Mouse (Mus musculus): ENCODE measurements around the gene Ap1m1. TPM values are rescaled to one million over a fixed set of nuclear protein-coding genes. Genes with fewer than 3 reads are reported as not detected.
A peak's percentile ranks its signal among the peaks of the same experiment; 100 is the strongest.

Gene Ap1m1
- total RNA-seq, 2 experiments from 2014 or later, result 28.7 to 35.9 TPM

DNA sequence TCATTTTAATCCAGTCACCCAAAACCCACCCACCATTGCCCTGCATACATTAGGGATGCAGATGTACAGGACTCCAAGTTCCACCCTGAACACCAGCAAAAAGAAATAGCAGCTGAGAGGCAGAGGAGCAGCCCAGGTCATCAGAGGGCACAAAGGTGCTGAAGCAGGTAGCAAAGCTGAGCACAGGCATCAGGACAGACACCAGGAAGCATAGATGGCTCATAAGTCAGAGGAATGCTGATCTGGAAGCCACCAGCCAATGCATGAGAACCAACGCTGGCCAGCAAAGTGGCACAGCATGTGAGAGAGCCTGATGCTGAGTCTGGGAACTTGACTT is 18.1 kb downstream of the Ap1m1 start:
- no peak for DNase-seq

DNA sequence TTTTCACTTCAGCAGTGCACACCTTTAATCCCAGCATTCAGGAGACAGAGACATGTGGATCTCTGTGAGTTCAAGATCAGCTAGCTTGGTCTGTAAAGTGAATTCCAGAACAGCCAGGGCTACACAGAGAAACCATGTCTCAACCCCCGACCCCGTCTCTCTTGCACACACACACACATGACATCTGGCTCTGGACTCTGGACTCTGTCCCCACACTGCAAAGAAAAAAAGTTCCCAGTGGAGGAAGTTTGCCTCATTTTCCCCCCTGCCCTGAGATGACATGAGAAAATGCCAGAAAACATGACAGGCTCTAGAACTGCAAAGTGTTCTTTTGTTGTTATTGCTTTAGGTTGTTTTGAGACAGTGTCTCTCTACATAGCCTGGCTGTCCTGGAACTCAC is 20.0 kb downstream of the Ap1m1 start:
- no peak for DNase-seq

DNA sequence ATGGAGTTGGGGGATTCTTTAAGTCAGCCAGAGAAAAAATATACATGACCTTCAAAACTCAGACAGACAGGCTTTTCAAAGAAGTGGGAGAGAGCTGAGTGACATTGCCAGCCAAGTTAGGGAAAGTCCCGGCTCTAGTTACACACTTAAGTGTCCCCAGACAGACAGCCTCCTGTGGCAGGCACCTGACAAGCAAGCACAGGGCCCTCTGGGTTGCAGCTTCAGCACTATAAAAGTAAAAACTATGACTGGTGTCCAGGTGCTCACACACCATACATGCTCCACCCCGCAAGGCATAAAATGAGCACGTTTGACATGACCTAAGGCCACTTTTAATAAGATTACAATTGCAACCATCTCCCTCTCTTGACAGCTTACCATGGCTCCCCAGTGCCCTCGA is 20.8 kb downstream of the Ap1m1 start:
- no peak for DNase-seq

DNA sequence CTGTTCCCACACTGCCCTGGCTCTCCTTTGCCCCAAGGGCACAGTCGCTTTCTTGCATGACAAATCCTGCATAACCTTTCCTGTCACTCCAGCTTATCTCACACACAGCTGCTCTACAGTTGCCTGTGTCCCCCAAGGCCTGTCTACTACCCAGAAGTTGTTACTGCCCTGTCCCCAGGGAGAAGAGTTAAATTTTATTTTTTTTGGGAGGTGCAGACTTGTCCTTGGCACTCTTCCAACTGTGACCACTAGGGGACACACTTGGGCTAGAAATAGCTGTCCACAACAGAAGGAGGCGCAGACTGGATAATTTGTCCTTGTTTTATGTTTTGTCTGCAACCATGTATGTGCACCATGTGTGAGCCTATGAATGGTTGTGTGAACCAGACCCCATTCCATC is 21.2 kb downstream of the Ap1m1 start:
- no peak for DNase-seq

DNA sequence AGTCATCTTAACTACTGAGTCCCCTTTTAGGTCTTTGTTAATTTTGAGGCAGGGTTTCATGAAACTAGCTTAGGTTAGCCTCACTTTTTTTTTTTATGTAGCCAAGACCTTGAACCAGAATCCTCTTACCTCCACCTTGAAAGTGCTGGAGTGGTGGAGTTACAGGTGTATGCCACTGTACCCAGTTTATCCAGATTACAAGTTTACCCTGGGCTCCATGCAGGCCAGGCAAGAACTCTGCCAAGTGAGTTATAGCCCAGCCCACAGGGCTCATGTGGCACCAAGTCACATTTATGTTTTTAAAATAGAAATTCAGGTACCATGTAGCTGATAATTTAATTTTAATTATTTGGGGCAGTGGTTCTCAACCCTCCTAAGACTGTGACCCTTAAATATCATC is 21.6 kb downstream of the Ap1m1 start:
- no peak for DNase-seq

DNA sequence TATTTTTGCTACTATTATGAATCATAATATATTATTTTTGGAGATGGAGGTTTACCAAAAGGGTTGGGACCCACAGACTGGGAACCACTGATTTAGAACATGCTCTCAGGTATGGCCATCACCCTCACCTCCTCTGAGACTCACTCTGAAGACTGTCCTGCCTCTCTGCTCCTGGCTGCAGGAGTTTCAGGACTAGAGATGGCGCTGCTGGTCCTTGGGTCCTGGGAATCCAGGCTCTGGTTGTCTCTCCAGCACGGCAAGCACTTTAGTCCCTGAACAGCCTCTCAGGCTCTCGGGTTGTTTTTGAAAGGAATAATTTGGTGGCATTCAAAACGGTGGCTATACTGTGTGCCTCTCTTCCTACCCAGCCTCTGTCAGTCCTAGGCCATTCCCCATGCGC is 22.1 kb downstream of the Ap1m1 start:
- DNase-seq, result no peak

DNA sequence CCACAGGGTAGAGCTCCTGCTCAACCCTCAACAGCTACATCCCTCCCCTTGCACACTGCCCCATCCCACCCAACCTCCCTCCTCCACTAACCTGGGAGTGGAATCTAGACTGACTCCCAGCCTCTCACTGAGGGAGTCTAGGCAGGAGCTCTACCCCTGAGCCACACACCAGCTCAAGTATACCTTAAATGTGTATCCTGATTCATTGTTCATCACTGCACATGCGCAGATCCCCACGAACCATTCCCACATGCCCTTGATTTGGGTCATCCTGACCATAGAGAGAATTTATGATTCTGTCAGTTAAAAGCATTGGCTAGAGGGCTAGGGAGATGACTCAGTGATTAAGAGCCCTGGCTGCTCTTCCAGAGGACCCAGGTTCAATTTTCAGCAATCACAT is 22.9 kb downstream of the Ap1m1 start:
- DNase-seq, result no peak

DNA sequence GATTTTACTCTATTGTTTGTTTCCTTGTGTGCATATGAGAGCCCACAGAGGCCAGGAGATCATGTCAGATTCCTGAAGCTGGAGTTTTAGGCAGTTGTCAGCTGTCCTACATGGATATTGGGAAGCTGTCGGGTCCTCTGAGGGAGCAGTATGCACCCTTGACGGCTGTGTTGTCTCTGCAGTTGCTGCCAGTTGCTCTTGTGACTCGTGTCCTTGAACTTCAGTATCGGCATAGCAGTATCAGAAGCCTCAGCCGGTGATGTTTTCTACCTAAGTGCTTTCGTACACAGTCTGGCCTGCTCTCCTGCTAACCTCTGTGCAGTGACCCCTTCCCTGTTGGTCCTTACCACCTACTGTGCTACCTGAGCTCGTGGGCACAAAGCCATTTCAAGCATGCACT is 23.6 kb downstream of the Ap1m1 start:
- no peak for DNase-seq

DNA sequence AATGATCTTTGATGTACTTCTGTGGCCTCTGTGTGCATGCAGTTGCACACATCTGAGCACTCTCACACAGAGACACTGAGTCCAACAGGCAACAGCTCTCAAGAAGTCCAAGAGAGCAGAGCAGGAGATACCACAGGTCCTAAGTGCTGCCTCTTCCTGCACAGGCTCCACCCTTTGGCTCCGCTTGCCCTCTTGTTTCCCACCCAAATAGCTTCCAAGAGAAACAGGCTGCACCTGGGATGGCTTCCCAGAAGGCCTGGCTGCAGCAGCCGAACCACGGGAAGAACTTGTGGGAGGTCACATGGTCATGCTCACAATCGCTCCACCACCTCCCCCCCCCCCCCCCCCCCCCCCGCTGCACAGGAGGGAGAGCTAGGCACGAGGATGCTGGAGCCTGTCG is 25.5 kb downstream of the Ap1m1 start:
- DNase-seq, result no peak

DNA sequence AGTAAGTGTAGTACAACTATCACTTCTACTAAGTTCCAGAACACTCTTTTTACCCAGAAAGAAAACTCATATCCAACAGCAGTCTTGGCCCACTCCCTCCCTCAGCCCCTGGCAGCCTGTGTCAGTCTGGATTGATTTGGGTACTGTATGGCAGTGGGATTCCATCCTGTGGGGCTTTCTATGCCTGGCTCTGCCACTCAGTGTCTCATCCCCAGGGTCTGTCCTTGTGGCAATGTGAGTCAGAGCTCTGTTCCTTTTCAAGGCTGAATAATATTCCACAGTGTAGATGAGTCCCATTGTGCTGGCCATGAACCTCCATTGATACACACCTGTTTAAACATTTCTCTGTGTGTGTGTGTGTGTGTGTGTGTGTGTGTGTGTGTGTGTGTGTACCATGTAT is 26.9 kb downstream of the Ap1m1 start:
- no peak for DNase-seq

DNA sequence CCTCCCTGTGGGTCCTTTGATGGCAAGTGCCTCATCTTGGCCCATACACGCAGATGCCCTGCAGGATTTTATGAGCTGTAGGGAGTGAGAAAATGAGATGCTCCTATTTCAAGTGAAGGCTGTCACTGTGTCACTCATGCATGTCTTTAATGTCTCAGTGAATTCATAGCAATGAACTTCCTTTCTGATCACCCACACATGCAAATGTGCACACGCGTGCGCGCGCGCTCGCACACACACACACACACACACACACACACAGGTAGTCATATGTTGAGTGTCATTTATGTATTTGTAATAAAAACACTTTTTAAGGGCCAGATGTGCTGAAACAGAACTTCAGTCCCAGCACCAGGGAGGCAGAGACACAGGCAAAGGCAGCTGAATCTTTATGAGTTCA is 27.3 kb downstream of the Ap1m1 start:
- no peak for DNase-seq

DNA sequence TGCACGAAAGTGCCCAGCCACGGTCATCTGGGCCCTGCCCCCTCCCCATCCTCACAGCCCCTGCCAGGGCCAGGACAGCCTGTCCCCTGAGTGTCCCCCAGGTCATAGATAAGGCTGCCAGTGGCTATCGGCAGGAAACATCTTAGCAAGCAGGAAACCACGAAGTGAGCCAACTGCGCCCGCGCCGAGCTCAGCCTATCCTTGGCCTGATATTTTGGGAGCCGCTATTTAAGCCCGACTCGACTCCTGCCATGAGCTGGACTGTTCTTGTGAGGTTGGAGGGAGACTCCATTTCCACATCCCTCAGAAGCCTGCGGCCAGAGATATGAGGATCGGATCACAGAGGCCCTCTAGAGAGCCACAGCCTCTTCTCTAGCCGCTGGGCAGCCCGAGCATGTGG is 28.5 kb downstream of the Ap1m1 start:
- DNase-seq, result peak; percentile 45

DNA sequence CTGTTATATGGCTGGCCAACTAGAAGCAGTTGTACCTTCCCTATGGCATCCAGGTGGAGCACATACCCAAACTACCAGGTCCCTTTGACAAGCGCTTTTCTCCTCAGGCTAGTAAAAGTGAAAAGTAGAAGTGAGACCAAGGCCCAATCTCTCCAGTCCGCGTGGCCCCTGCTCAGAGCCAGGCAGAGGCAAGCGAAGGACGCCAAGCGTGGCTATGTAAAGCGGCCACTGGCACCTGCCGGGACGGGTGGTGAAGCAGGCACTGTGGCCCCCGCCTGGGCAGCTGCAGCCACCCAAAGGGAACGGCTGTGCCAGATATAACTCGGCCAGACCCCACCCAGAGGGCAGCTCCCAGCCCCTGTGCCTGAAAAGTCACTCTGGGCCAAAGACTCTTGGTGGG is 30.8 kb downstream of the Ap1m1 start:
- no peak for DNase-seq

DNA sequence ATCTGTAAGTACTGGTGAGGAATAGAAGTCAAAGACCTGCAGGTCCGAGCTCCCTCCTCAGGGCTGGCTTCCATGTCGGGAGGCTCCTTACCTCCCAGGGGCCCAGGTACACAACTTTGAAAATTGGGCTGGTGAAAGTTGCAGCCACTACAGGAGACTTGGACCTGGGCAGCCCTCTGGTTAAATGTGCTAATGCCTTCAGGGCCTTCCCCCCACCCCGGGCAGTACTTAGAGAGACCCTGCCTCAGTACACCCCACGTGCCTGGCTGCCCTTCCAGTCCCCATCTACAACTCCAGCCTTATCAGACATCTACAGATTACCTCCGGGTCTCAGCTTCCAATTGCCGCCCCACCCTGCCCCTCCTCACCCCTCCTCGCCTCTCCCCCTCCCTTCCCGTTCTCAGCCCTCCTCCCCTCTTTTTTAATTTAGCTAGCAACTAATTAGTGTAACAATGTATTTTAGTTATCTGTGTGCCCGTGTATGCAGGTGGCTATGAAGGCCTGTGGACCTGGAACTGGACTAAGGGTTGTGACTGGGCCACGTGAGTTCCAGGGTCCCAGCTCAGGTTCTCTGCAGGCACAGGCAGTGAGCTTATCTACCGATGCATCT is 31.3 kb downstream of the Ap1m1 start:
- no peak for DNase-seq

DNA sequence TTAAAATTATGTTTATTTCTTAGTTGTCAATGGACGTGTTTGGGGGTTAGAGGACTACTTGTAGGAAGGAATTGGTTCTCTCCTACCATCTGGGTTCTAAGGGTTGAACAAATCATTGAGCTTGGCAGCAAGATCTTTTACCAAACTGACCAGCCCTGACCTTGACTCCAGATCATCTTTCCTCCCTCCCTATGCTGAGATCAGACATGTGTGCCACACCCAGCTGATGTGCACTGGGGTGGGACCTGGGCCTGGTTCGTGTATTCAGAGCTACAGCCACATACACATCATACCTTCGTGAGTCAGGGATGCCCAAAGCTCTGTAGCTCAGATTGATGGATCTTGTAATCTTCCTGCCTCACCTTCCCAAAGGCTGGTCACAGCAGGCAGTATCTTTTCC is 31.9 kb downstream of the Ap1m1 start:
- no peak for DNase-seq

DNA sequence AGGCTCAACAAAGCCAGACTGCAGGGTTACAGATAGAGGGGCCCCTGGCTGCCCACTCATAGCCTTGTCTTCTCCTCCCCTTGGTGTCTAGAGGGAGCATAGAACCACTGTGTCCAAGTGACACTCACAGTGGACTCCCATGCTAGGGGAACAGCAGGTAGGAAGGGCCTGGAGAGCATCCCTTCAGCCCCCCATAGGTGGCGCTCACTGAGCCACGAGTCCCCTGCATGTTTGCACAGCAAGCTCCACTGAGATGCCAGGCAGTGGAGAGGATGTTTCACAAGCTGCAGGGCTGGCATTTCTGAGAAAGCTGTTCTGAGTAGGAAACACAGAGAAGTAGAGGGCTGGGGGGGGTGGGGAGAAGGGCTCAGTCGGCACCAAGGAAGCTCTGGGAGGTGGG is 32.5 kb downstream of the Ap1m1 start:
- DNase-seq, result peak; percentile 63

DNA sequence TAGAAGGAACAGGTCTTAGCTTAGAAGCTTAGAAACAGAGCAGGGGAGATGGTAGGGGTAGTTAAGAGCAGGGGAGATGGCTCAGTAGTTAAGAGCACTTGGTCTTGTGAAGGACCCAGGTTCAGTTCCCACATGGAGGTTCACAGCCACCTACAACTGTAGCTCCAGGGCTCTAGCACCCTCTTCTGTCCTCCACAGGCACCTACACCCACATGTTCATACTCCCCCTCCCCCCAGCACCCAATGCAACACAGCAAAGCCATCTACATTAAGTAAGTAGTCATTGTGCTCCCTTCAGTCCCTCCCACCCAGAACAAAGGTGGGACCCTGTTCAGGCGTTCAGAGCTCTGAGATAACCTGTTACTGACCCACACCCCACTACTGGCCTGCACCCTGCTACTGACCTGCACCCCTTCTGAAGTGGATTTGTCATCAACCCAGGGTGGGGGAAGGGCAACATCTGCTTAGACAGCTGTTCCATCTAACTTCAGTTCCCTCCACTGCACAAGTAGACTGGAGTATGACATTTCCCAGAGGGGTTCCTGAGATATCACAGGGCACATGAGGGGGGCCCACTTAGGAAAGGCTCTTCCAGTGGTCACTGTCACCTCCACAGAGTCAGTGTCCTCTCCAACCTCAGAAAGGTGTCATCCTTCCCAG is 33.4 kb downstream of the Ap1m1 start:
- DNase-seq, result no peak

DNA sequence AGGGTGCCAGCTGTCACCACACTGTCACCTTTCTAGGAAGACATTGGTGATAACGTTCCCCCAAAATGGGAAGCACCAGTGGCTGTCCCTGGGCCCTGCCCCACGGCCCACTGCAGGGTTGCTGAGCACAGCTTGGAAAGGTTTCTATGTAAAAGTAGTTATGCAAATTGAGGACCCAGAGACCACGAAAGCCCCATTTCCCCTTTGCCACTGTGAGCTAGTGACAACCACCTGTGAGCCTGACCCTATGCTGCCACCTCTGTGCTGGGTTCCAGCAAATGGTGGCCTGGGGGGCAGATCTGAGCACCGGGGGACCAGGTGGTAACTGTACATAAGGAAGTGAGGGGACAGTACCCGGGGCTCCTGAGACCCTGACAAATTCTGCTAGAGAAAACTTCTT is 34.0 kb downstream of the Ap1m1 start:
- DNase-seq, result no peak

DNA sequence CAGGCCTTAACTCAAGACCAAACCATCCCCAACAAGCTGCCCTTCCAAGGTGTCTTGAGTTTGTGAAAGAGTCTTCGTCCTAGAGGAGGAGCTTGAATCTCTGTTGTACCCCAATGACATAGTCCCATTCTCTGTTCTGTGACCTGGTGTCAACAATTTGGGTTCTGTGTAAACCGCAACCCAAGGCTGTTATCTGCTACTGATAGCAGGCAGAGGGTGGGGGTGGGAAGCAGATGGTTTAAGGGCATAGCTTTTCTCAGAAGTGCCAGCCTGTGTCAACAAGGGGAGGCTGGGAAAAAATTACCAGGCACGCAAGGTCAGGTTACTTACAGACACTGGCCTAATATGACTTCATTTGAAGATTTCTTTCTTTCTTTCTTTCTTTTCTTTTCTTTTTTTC is 37.4 kb downstream of the Ap1m1 start:
- no peak for DNase-seq

DNA sequence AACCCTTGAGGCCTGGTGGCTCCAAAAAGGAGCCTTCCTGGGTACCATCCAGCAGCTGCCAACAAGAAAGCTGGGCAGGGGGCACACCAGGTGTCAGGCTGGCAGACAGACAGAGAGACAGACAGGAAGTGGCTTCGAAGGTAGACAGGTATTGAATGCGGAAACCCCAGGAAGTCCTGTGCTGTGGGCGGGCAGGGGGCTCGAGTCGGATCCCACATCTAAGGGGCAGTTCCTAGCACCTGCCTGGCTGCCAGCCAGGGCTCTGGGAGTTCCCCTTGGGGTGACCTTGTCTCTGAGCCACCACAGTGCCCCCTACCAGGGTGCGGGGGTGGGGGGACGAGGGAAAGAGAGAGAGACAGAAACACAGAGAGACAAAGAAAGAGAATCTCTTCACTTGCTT is 39.3 kb downstream of the Ap1m1 start:
- no peak for DNase-seq

DNA sequence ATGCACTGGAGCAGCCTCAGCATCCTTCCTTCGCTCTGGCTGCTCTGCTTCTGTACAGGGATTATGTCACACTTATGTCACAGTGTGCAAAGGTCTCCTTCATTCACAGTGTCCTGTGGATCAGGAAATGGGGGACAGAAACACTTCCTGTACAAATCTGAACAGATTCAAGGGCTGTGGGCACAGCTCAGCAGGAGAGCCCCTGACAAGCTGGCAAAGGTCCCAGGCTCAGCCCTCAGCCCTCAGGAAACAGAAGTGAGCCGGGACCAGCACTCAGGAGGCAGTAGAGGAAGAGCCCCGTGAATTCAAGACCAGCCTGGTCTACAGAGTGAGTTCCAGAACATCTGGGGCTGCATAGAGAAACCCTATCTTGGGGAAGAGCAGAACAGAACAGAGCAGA is 41.8 kb downstream of the Ap1m1 start:
- no peak for DNase-seq

DNA sequence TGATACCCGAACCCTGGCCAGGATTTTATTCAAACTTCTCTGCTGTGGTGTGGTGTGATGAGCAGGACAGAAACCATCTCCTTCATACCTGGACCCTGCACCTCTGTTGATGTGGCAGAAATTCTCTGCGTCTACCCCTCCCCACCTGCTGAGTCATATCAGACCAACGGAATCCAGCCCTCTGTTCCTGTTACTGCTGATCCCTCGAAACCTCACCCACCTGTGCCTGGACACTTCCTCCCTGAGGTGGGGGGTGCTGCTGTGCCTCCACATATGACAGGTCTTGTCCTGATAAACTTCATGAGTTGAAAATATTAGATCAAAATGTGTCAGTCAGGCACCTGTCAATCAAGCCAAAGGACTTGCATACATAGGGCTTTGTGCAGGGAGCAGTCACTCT is 45.5 kb downstream of the Ap1m1 start:
- DNase-seq, result no peak

DNA sequence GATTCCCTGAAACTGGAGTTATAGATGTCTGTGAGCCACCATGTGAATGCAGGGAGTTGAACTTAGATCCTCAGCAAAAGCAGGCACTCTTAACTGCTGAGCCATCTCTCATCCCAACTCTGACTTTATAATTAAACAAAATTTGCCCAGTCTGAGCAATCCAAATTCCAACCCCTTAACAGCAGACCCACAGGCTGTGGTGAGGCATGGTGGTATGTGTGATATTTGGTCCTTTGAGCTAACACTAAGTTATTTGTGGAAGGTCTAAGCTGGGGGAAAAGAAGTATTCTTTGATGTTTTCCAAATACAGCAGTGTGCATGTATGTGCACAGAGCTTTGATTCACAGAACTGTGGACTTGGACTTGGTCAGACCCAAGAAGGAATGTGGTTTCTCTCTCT is 49.2 kb downstream of the Ap1m1 start:
- no peak for DNase-seq

DNA sequence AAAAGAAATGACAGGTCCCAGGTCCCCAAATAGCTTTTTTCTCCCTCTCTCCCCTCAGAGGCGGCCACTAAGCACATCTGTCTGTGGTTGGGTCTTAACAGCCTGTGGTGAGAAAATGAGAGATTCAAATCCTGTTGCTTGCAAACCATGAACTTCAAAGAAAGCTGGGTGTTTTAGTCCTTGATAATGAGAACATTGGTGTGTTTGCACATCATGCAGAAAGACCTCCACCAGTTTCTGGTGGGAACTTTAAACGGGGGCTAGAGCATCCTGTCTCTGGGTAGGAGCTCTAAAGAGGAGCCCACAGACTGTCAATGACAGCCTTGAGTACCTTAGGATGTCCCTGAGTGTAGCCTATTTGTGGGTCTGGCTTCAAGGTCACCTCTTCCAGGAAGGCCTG is 51.3 kb downstream of the Ap1m1 start:
- no peak for DNase-seq

DNA sequence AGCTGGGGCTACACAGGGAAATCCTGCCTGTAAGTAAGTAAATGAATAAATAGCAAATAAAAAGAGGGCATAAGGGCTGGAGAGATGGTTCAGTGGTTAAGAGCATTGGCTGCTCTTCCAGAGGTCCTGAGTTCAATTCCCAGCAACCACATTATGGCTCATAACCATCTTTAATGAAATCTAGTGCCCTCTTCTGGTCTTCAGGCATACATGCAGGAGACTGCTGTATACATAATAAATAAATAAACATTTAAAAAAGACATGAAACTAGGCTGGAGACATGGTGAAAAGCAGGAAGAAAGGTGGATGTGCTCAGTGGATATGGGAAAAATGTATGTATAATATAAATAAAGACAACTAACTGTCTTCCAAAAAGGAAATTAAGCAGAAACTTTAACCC is 53.5 kb downstream of the Ap1m1 start:
- DNase-seq, result no peak
